Mouse (Mus musculus) cerebellum, adult 2 months (tissue): ENCODE measurements around the gene Inava.

ENCODE experiments used
- CTCF ChIP-seq: fragments of 200-500 bp; IDR thresholded peaks from 2 replicates; pipeline ENCODE4 v1.5.1; 2011; ENCODE audit warnings: low read depth, mild to moderate bottlenecking, control low read depth, low read length, moderate library complexity, borderline replicate concordance; ENCODE audit not compliant: insufficient read depth
- POLR2A ChIP-seq: fragments of 200-500 bp; IDR thresholded peaks from 2 replicates; pipeline ENCODE4 v1.6.1; 2011; ENCODE audit warnings: low read length, control low read depth, borderline replicate concordance; ENCODE audit not compliant: insufficient read depth

DNA sequence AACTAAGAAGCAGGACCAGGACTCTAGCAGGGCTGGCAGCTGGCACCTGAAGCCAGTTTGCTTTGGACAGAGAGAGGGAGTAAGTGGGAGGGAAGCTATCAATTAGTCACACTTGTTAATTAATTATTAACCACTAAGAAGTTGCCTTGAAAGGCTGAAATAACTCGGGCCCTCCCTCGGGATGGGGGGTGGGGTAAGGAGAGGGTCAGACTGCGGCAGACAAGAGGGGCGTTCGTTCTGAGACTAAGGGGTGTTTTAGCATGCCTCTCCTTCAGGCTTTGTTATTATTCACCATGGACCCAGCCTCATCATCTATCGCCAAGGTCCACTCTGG is 5.1 kb downstream of the Inava start:
- TF ChIP-seq CTCF (no peak), POLR2A (no peak)
